In the genomic region with DNA sequence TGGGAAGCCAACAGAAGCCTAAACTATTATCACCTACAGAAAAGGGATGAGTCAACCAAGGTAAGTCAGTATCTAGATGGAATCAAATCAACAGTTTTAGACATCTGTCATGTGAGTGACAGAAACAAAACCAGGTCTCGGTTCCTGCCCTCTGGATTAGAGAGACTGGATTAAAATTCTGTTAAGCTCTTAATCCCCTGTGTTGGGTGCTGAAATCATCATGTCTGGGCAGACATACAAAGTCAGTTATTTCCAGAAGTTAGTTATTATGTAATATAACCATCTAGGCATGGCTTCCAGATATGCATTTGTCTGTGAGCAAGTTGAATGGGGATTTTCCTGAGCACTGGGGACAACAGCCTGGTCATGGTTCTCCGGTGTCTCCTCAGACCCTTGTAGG, we compare ENCODE assay signal across 27 mouse cellular contexts. TPM values are rescaled to one million over a fixed set of nuclear protein-coding genes. Genes with fewer than 3 reads are reported as not detected.
A peak's percentile ranks its signal among the peaks of the same experiment; 100 is the strongest.
DNase-seq lines count a peak whose midpoint lies in the region; ATAC-seq and TF ChIP-seq lines count a peak whose summit lies in the region.
"Had no signal": no experiment of that assay in that cellular context is flagged by ENCODE, and none has a peak within 500 bp of the region (broad histone marks: within the 10 kb centered on the region; RNA-seq: fewer than 3 reads in every experiment).

No protein-coding gene starts in this region.

- DNase-seq in layer of hippocampus, adult 2 months (ENCODE audit: low spot score in 2 of 2): no peak
- DNase-seq in layer of hippocampus, postnatal 10 days (ENCODE audit: low spot score in 2 of 2): no peak
- DNase-seq in retina, adult 2 months (ENCODE audit: low read depth, low spot score): peak; percentile 22
- no peak for DNase-seq in retina, embryonic 14.5 days (ENCODE audit: low spot score)
- peak; percentile 59 for DNase-seq in fat pad, adult 2 months (ENCODE audit: extremely low read depth, low read depth, low spot score)
- DNase-seq in retina, postnatal 1 day: peak; percentile 53
- no peak for DNase-seq in thymus, adult 2 months
- DNase-seq: adrenal gland, adult 8-10 months; adrenal gland, postnatal 14 days; adrenal gland, postnatal 36 days; B cell, adult 2 months; cerebellum, adult 11-12 months; cerebellum, adult 2 months; cerebellum, adult 9-10 months; cerebellum, postnatal 10 days; cerebellum, postnatal 25 days had no signal

- H3K27ac ChIP-seq in layer of hippocampus, adult 2 months: peak overlapping the region; percentile 88
- H3K27ac ChIP-seq in heart, embryonic 11.5 days (ENCODE audit: low read depth, low read length): no peak overlapping the region
- H3K27ac ChIP-seq in thymus, adult 2 months (ENCODE audit: control insufficient read depth, insufficient read depth, low read length): no peak overlapping the region
- H3K27ac ChIP-seq: embryonic facial prominence, embryonic 10.5 days; embryonic facial prominence, embryonic 12.5 days; forebrain, embryonic 10.5 days; forebrain, embryonic 12.5 days had no signal

- WGBS in heart, embryonic 11.5 days (ENCODE audit: insufficient replicate concordance): 76% methylated on average over 2 of the region's 2 CpGs
- 94% methylated on average over 2 of the region's 2 CpGs for WGBS in thymus, adult 2 months

- H3K9ac ChIP-seq in heart, embryonic 11.5 days (ENCODE audit: low read depth, low read length): no peak overlapping the region
- H3K9ac ChIP-seq: embryonic facial prominence, embryonic 12.5 days; forebrain, embryonic 12.5 days had no signal

- H3K4me1 ChIP-seq in heart, embryonic 11.5 days (ENCODE audit: control insufficient read depth, insufficient read depth, low read length): no peaks in the 10 kb centered on the region
- no peaks in the 10 kb centered on the region for H3K4me1 ChIP-seq in thymus, adult 2 months (replicated peaks; ENCODE audit: control insufficient read depth, insufficient read depth, low read length)
- H3K4me1 ChIP-seq: embryonic facial prominence, embryonic 10.5 days; forebrain, embryonic 10.5 days; forebrain, embryonic 12.5 days had no signal

- H3K36me3 ChIP-seq in heart, embryonic 11.5 days (ENCODE audit: control insufficient read depth, insufficient read depth, low read length): no peaks in the 10 kb centered on the region
- H3K36me3 ChIP-seq in thymus, adult 2 months (ENCODE audit: control insufficient read depth, insufficient read depth, low read length): no peaks in the 10 kb centered on the region
- H3K36me3 ChIP-seq: embryonic facial prominence, embryonic 10.5 days; embryonic facial prominence, embryonic 12.5 days; forebrain, embryonic 10.5 days; forebrain, embryonic 12.5 days; G1E had no signal

- TF ChIP-seq POLR2A in thymus, adult 2 months (IDR thresholded peaks at IDR 0.05; ENCODE audit: control insufficient read depth, extremely low read depth, insufficient read depth, low read length, poor library complexity): no peak

- H3K27me3 ChIP-seq in heart, embryonic 11.5 days (ENCODE audit: control insufficient read depth, insufficient read depth, low read length): peaks cover 42% of the 10 kb centered on the region
- H3K27me3 ChIP-seq in thymus, adult 2 months (ENCODE audit: control insufficient read depth, insufficient read depth, low read length): no peaks in the 10 kb centered on the region
- H3K27me3 ChIP-seq: forebrain, embryonic 12.5 days had no signal

- no peak for TF ChIP-seq CTCF in layer of hippocampus, adult 2 months (conservative IDR thresholded peaks at IDR 0.05)
- TF ChIP-seq CTCF in thymus, adult 2 months (IDR thresholded peaks at IDR 0.05; ENCODE audit: borderline replicate concordance, control insufficient read depth, extremely low read depth, insufficient read depth, low read length, poor library complexity): no peak

- no peak overlapping the region for H3K4me3 ChIP-seq in layer of hippocampus, adult 2 months
- H3K4me3 ChIP-seq in heart, embryonic 11.5 days (ENCODE audit: low read depth, low read length): no peak overlapping the region
- no peak overlapping the region for H3K4me3 ChIP-seq in thymus, adult 2 months (ENCODE audit: control insufficient read depth, insufficient read depth, low read length)
- H3K4me3 ChIP-seq: embryonic facial prominence, embryonic 10.5 days; embryonic facial prominence, embryonic 12.5 days; forebrain, embryonic 10.5 days; forebrain, embryonic 12.5 days had no signal

- no peaks in the 10 kb centered on the region for H3K9me3 ChIP-seq in heart, embryonic 11.5 days (replicated peaks; ENCODE audit: control insufficient read depth, low read length)
- H3K9me3 ChIP-seq: embryonic facial prominence, embryonic 10.5 days; embryonic facial prominence, embryonic 12.5 days; forebrain, embryonic 10.5 days; forebrain, embryonic 12.5 days had no signal

- ATAC-seq in heart, embryonic 11.5 days (replicated peaks; ENCODE audit: insufficient number of reproducible peaks, low FRiP score, low TSS enrichment): no peak
- ATAC-seq: activated CD4-positive, CD25-positive, alpha-beta regulatory T cell, adult 4 months; CD4-positive, CD25-positive, alpha-beta regulatory T cell, adult 4 months; forebrain, embryonic 14.5 days; Patski had no signal

- H3K4me2 ChIP-seq in heart, embryonic 11.5 days: no peak overlapping the region
- H3K4me2 ChIP-seq: embryonic facial prominence, embryonic 12.5 days; forebrain, embryonic 12.5 days had no signal

RNA-seq across cellular contexts. Expression of gene Smoc2, which starts 33.0 kb away (rescaled TPM):
- 10 to 100 TPM; 36.2 to 36.8 TPM for total RNA-seq in layer of hippocampus, adult 2 months (2021)
- 10 to 100 TPM in 1 of 2 experiments, 1 to 10 TPM in 1; 9.4 to 10.1 TPM for total RNA-seq in layer of hippocampus, postnatal 10 days (2021)
- 22.7 and 25.7 TPM in 2 replicates for polyA plus RNA-seq in heart, embryonic 11.5 days (2014; fragmentation: Nextera tagmentation; extraction: Ambion mirVana)
- polyA plus RNA-seq in thymus, adult 2 months (2012; rRNA removed): 15.6 and 17.8 TPM in 2 replicates
- polyA plus RNA-seq: activated CD4-positive, CD25-positive, alpha-beta regulatory T cell, adult 4 months; CD4-positive, CD25-positive, alpha-beta regulatory T cell, adult 4 months; G1E had no signal

RNA-seq across cellular contexts. Expression of gene Dact2, which starts 42.2 kb away (rescaled TPM):
- 10 to 100 TPM; 21.8 to 24.7 TPM for total RNA-seq in layer of hippocampus, adult 2 months (2021)
- 10 to 100 TPM; 18.5 to 18.9 TPM for total RNA-seq in layer of hippocampus, postnatal 10 days (2021)
- polyA plus RNA-seq in heart, embryonic 11.5 days (2014; fragmentation: Nextera tagmentation; extraction: Ambion mirVana): 1.8 and 2.7 TPM in 2 replicates
- polyA plus RNA-seq in thymus, adult 2 months (2012; rRNA removed): 37.4 and 45.8 TPM in 2 replicates
- total RNA-seq: CH12.LX, G1E had no signal
- polyA plus RNA-seq: activated CD4-positive, CD25-positive, alpha-beta regulatory T cell, adult 4 months; CD4-positive, CD25-positive, alpha-beta regulatory T cell, adult 4 months; G1E had no signal

Comparison
In these comparisons a context has a peak if more than half of its experiments do, and no peak if none do; other contexts are left out.
1. DNase-seq: peak in retina, adult 2 months (single experiment), fat pad, adult 2 months (single experiment) and retina, postnatal 1 day (single experiment); none in layer of hippocampus, adult 2 months (0 of 2), layer of hippocampus, postnatal 10 days (0 of 2), retina, embryonic 14.5 days (single experiment) and thymus, adult 2 months (single experiment).